Mouse (Mus musculus) MEL (cell line): Measurements from ENCODE around the gene Ddx21. TPM values are rescaled to one million over a fixed set of nuclear protein-coding genes. Genes with fewer than 3 reads are reported as not detected.

Experiments used
- DNase-seq: peaks from one replicate; pipeline ENCODE4 v3.0.0; 2011; ENCODE audit warnings: low read depth, low spot score
- H3K27ac ChIP-seq: 2 replicates; pipeline ENCODE4 v1.5.1; 2012; ENCODE audit warnings: low read depth, mild to moderate bottlenecking, control low read depth, low read length, moderate library complexity; ENCODE audit not compliant: control insufficient read depth
- H3K27me3 ChIP-seq, 2 experiments: fragments of 150-350 bp in 1 of 2; sonication (generic) in 1 of 2; 2 replicates each; pipeline ENCODE4 v1.6.1; 2012; ENCODE audit warnings: low read length in 2 of 2, mild to moderate bottlenecking in 2 of 2, improper control_type of control experiment in 1 of 2, moderate library complexity in 1 of 2; ENCODE audit not compliant: insufficient read depth in 2 of 2, control insufficient read depth in 1 of 2
- H3K36me3 ChIP-seq, 2 experiments: 2 replicates each; pipeline ENCODE4 v1.6.1; 2012 to 2014; ENCODE audit warnings: low read length in 2 of 2, improper control_type of control experiment in 1 of 2, inconsistent platforms in 1 of 2, mild to moderate bottlenecking in 1 of 2; ENCODE audit not compliant: insufficient read depth in 2 of 2, control insufficient read depth in 1 of 2
- H3K4me1 ChIP-seq, 2 experiments: fragments of 150-350 bp in 1 of 2; sonication (generic) in 1 of 2; 2 replicates each; pipeline ENCODE4 v1.6.1; 2012; ENCODE audit warnings: low read length in 2 of 2, improper control_type of control experiment in 1 of 2, mild to moderate bottlenecking in 1 of 2; ENCODE audit not compliant: insufficient read depth in 2 of 2, control insufficient read depth in 1 of 2
- H3K4me3 ChIP-seq, 2 experiments: fragments of 150-350 bp in 1 of 2; sonication (generic) in 1 of 2; 2 replicates each; pipeline ENCODE4 v1.5.1; 2012; ENCODE audit warnings: low read depth in 2 of 2, low read length in 2 of 2, mild to moderate bottlenecking in 2 of 2, moderate library complexity in 2 of 2, control low read depth in 1 of 2, improper control_type of control experiment in 1 of 2; ENCODE audit not compliant: control insufficient read depth in 1 of 2, insufficient read depth in 1 of 2
- H3K79me2 ChIP-seq: 2 replicates; pipeline ENCODE4 v1.6.1; 2012; ENCODE audit warnings: mild to moderate bottlenecking, low read length, moderate library complexity; ENCODE audit not compliant: control insufficient read depth, poor library complexity, insufficient read depth
- H3K9ac ChIP-seq: 2 replicates; pipeline ENCODE4 v1.6.1; 2012; ENCODE audit warnings: low read depth, mild to moderate bottlenecking, control low read depth, low read length, moderate library complexity; ENCODE audit not compliant: control insufficient read depth, poor library complexity, severe bottlenecking
- H3K9me3 ChIP-seq: fragments of 150-350 bp; sonication (generic); replicated peaks from 2 replicates; pipeline ENCODE4 v1.6.1; 2012; ENCODE audit warnings: mild to moderate bottlenecking, low read length, improper control_type of control experiment, moderate library complexity; ENCODE audit not compliant: insufficient read depth
- BHLHE40 ChIP-seq: IDR thresholded peaks from 2 replicates; pipeline ENCODE4 v1.6.1; 2012; ENCODE audit warnings: low read depth, mild to moderate bottlenecking, inconsistent platforms, low read length, improper control_type of control experiment, borderline replicate concordance
- CHD1 ChIP-seq: IDR thresholded peaks from 2 replicates; pipeline ENCODE4 v1.6.1; 2012; ENCODE audit warnings: low read depth, mild to moderate bottlenecking, inconsistent platforms, low read length, improper control_type of control experiment
- CHD2 ChIP-seq: IDR thresholded peaks from 2 replicates; pipeline ENCODE4 v1.6.1; 2011; ENCODE audit warnings: low read length, improper control_type of control experiment
- CTCF ChIP-seq, 3 experiments: IDR thresholded peaks in 2 of 3; conservative IDR thresholded peaks in 1 of 3; 2 replicates each; pipeline ENCODE4 v1.5.1; 2011 to 2012; ENCODE audit warnings: low read length in 3 of 3, low read depth in 2 of 3, mild to moderate bottlenecking in 2 of 3, improper control_type of control experiment in 1 of 3, inconsistent platforms in 1 of 3, mixed read lengths in 1 of 3, moderate library complexity in 1 of 3; ENCODE audit not compliant: control insufficient read depth in 1 of 3, insufficient read depth in 1 of 3, poor library complexity in 1 of 3, severe bottlenecking in 1 of 3
- E2F4 ChIP-seq: IDR thresholded peaks from 2 replicates; pipeline ENCODE4 v1.6.1; 2011; ENCODE audit warnings: low read depth, low read length, improper control_type of control experiment, borderline replicate concordance
- ELF1 ChIP-seq: IDR thresholded peaks from 2 replicates; pipeline ENCODE4 v1.6.1; 2014; ENCODE audit warnings: low read depth, mild to moderate bottlenecking, inconsistent platforms, low read length, improper control_type of control experiment, moderate library complexity
- EP300 ChIP-seq, 2 experiments: IDR thresholded peaks; 2 replicates each; pipeline ENCODE4 v1.6.1; 2011; ENCODE audit warnings: improper control_type of control experiment in 2 of 2, low read length in 2 of 2, low read depth in 1 of 2, mild to moderate bottlenecking in 1 of 2
- ETS1 ChIP-seq: IDR thresholded peaks from 2 replicates; pipeline ENCODE4 v1.6.1; 2012; ENCODE audit warnings: low read depth, mild to moderate bottlenecking, inconsistent platforms, low read length, improper control_type of control experiment, moderate library complexity
- GABPA ChIP-seq: IDR thresholded peaks from 2 replicates; pipeline ENCODE4 v1.6.1; 2012; ENCODE audit warnings: low read depth, mild to moderate bottlenecking, inconsistent platforms, low read length, improper control_type of control experiment, moderate library complexity
- GATA1 ChIP-seq: IDR thresholded peaks from 2 replicates; pipeline ENCODE4 v1.6.1; 2011; ENCODE audit warnings: low read depth, low read length, improper control_type of control experiment
- HCFC1 ChIP-seq: IDR thresholded peaks from 2 replicates; pipeline ENCODE4 v1.6.1; 2012; ENCODE audit warnings: low read depth, mild to moderate bottlenecking, inconsistent platforms, low read length, improper control_type of control experiment, moderate library complexity
- MAZ ChIP-seq: IDR thresholded peaks from 2 replicates; pipeline ENCODE4 v1.6.1; 2012; ENCODE audit warnings: low read depth, mild to moderate bottlenecking, inconsistent platforms, low read length, improper control_type of control experiment
- MEF2A ChIP-seq: IDR thresholded peaks from 2 replicates; pipeline ENCODE4 v1.6.1; 2014; ENCODE audit warnings: low read depth, mild to moderate bottlenecking, inconsistent platforms, low read length, improper control_type of control experiment; ENCODE audit not compliant: poor library complexity, insufficient replicate concordance, severe bottlenecking; ENCODE audit errors: extremely low read depth
- MXI1 ChIP-seq: IDR thresholded peaks from 2 replicates; pipeline ENCODE4 v1.6.1; 2011; ENCODE audit warnings: mild to moderate bottlenecking, low read depth, low read length, improper control_type of control experiment
- MYB ChIP-seq: IDR thresholded peaks from 2 replicates; pipeline ENCODE4 v1.6.1; 2011; ENCODE audit warnings: mild to moderate bottlenecking, low read depth, low read length, improper control_type of control experiment
- MYC ChIP-seq: IDR thresholded peaks from 2 replicates; pipeline ENCODE4 v1.6.1; 2011; ENCODE audit warnings: low read depth, mild to moderate bottlenecking, low read length, improper control_type of control experiment, moderate library complexity
- NRF1 ChIP-seq: IDR thresholded peaks from 2 replicates; pipeline ENCODE4 v1.6.1; 2014; ENCODE audit warnings: low read depth, mild to moderate bottlenecking, inconsistent platforms, low read length, improper control_type of control experiment, moderate library complexity; ENCODE audit not compliant: poor library complexity, insufficient read depth, severe bottlenecking
- POLR2A ChIP-seq, 2 experiments: IDR thresholded peaks; 2 replicates each; pipeline ENCODE4 v1.6.1; 2011 to 2012; ENCODE audit warnings: low read length in 2 of 2, mild to moderate bottlenecking in 2 of 2, control low read depth in 1 of 2, improper control_type of control experiment in 1 of 2, low read depth in 1 of 2, moderate library complexity in 1 of 2; ENCODE audit not compliant: control insufficient read depth in 1 of 2, insufficient read depth in 1 of 2, poor library complexity in 1 of 2
- POLR2AphosphoS2 ChIP-seq: IDR thresholded peaks from 2 replicates; pipeline ENCODE4 v1.6.1; 2011; ENCODE audit warnings: low read length, improper control_type of control experiment
- POLR2AphosphoS5 ChIP-seq: IDR thresholded peaks from 2 replicates; pipeline ENCODE4 v1.6.1; 2012; ENCODE audit warnings: low read depth, borderline replicate concordance, mild to moderate bottlenecking, inconsistent platforms, low read length, moderate library complexity, mixed read lengths
- RAD21 ChIP-seq: IDR thresholded peaks from 2 replicates; pipeline ENCODE4 v1.6.1; 2011; ENCODE audit warnings: mild to moderate bottlenecking, low read depth, low read length, improper control_type of control experiment
- RCOR1 ChIP-seq: IDR thresholded peaks from 2 replicates; pipeline ENCODE4 v1.6.1; 2012; ENCODE audit warnings: low read depth, mild to moderate bottlenecking, inconsistent platforms, low read length, improper control_type of control experiment
- SIN3A ChIP-seq: IDR thresholded peaks from 2 replicates; pipeline ENCODE4 v1.6.1; 2012; ENCODE audit warnings: low read length, improper control_type of control experiment, inconsistent platforms
- TAL1 ChIP-seq: IDR thresholded peaks from 2 replicates; pipeline ENCODE4 v1.6.1; 2012; ENCODE audit warnings: mild to moderate bottlenecking, inconsistent platforms, low read length, moderate library complexity, mixed read lengths
- TBP ChIP-seq: IDR thresholded peaks from 2 replicates; pipeline ENCODE4 v1.8.0; 2011; ENCODE audit warnings: low read depth, low read length, improper control_type of control experiment
- TCF12 ChIP-seq: IDR thresholded peaks from 2 replicates; pipeline ENCODE4 v1.6.1; 2014; ENCODE audit warnings: low read depth, mild to moderate bottlenecking, inconsistent platforms, low read length, improper control_type of control experiment, moderate library complexity
- UBTF ChIP-seq: IDR thresholded peaks from 2 replicates; pipeline ENCODE4 v1.6.1; 2012; ENCODE audit warnings: low read depth, mild to moderate bottlenecking, inconsistent platforms, low read length, improper control_type of control experiment, moderate library complexity, borderline replicate concordance; ENCODE audit not compliant: insufficient read depth
- USF1 ChIP-seq: IDR thresholded peaks from 2 replicates; pipeline ENCODE4 v1.6.1; 2014; ENCODE audit warnings: low read depth, mild to moderate bottlenecking, inconsistent platforms, low read length, improper control_type of control experiment, moderate library complexity
- USF2 ChIP-seq, 2 experiments: IDR thresholded peaks; 2 replicates each; pipeline ENCODE4 v1.6.1; 2011 to 2012; ENCODE audit warnings: improper control_type of control experiment in 2 of 2, low read length in 2 of 2, borderline replicate concordance in 1 of 2, inconsistent platforms in 1 of 2, low read depth in 1 of 2, mild to moderate bottlenecking in 1 of 2; ENCODE audit not compliant: insufficient read depth in 1 of 2
- ZKSCAN1 ChIP-seq: IDR thresholded peaks from 2 replicates; pipeline ENCODE4 v1.6.1; 2012; ENCODE audit warnings: low read depth, mild to moderate bottlenecking, inconsistent platforms, low read length, improper control_type of control experiment, moderate library complexity
- ZMIZ1 ChIP-seq: IDR thresholded peaks from 2 replicates; pipeline ENCODE4 v1.6.1; 2012; ENCODE audit warnings: low read depth, mild to moderate bottlenecking, inconsistent platforms, low read length, improper control_type of control experiment, moderate library complexity
- ZNF384 ChIP-seq: IDR thresholded peaks from 2 replicates; pipeline ENCODE4 v1.6.1; 2012; ENCODE audit warnings: low read depth, mild to moderate bottlenecking, inconsistent platforms, low read length, improper control_type of control experiment
- polyA plus RNA-seq, 2 experiments: library from polyadenylated mRNA; stranded (reverse) in 1 of 2; unstranded in 1 of 2; fragments of >175 nt in 1 of 2; fragments of >200 nt in 1 of 2; gene quantifications; 2 replicates each; pipeline versions ENCODE4 v1.2.1 to v1.2.4; 2012; ENCODE audit warnings: low replicate concordance in 2 of 2, low read depth in 1 of 2; ENCODE audit not compliant: insufficient read length in 2 of 2, insufficient read depth in 1 of 2, missing spikeins in 1 of 2
- total RNA-seq: library from RNA; depleted of rRNA; stranded (reverse); fragments of 300-350 nt; gene quantifications from 2 replicates; pipeline ENCODE4 v1.2.3, GENCODE M21; 2012

Ddx21 gene
- total and polyA plus RNA-seq, 3 experiments: 299 to 2,442 (median 386) TPM

GRCm38 (mm10) chr10:62556558-62556901 is 45.6 kb downstream of the Ddx21 start (continued):
- no peak for TF ChIP-seq ELF1
- 0 out of 2 replicates have a peak, but pooled peaks have one; percentile 38 for TF ChIP-seq MXI1
- TF ChIP-seq HCFC1: no peak
- TF ChIP-seq MEF2A: no peak

DNA sequence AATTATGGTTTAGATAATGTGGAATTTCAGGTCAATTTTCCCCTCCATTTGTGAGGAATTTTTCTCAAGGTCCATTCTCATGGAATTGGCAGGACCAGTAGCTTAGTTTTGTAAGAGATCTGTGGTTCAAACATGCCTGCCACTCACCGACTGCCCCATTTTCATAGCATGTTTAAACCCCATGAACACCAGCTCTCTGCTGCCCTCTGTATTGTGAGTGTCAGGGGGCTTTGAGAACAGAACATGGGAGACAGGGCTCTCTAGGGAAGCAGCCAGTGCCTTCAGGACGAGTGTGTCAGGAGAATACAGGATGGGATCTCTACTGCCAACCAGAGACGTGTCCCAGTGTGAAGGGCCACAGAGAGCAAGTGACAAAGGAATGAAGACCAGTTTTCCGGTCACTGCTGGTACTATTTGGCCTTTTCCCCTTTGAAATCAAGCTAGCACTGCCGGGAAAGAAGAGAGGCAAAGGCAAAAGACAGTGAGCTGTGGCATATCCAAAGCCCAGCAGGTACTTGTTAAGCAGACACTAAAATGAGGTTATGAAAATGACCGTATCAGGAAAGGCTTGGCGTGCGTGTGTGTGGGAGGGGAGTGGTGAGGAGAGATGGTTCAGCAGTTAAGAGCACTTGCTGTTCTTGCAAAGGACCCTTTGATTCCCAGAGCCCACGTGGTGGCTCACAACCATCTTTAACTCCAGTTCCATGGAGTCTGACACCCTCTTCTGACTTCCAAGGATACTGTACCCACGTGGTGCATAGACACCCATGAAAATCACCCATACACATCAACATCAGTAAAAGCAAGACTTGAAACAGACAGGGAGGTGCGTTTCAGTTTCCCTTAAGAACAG is 46.1 kb downstream of the Ddx21 start:
- peaks cover 16 to 27% of the 10 kb centered on the region in 2 experiments for H3K4me1 ChIP-seq
- H3K4me3 ChIP-seq: peak overlapping the region; percentile 5 to 10; a peak in 1 of 4 replicates
- peak overlapping the region; percentile 89 for H3K27ac ChIP-seq
- H3K9me3 ChIP-seq: no peaks in the 10 kb centered on the region
- peak overlapping the region; percentile 60 for H3K9ac ChIP-seq
- no peaks in the 10 kb centered on the region for H3K27me3 ChIP-seq
- DNase-seq: peak; percentile 68
- H3K79me2 ChIP-seq: no peaks in the 10 kb centered on the region
- H3K36me3 ChIP-seq: peaks cover 0 to 25% of the 10 kb centered on the region in 2 experiments; a peak in 2 of 4 replicates
- no peak for TF ChIP-seq ZKSCAN1
- TF ChIP-seq MYC: peak; percentile 88
- TF ChIP-seq NRF1: no peak
- TF ChIP-seq MYB: no peak
- TF ChIP-seq USF1: peak; percentile 54
- TF ChIP-seq HCFC1: no peak
- TF ChIP-seq TBP: no peak
- TF ChIP-seq TAL1: no peak
- no peak; the same call in 1 of the 2 replicates for TF ChIP-seq MXI1
- TF ChIP-seq RCOR1: no peak
- TF ChIP-seq RAD21: no peak; the same call in none of the 2 replicates
- no peak for TF ChIP-seq E2F4
- TF ChIP-seq CHD1: no peak
- TF ChIP-seq ZMIZ1: no peak
- no peak for TF ChIP-seq POLR2AphosphoS2
- TF ChIP-seq GATA1: no peak
- no peak for TF ChIP-seq POLR2AphosphoS5
- TF ChIP-seq BHLHE40: no peak
- TF ChIP-seq UBTF: no peak
- TF ChIP-seq ETS1: no peak
- 0 out of 2 replicates have a peak, but pooled peaks have one; percentile 52 for TF ChIP-seq MAZ
- TF ChIP-seq CTCF (IDR thresholded peaks at IDR 0.05 in 2 of 3, conservative IDR thresholded peaks at IDR 0.05 in 1 of 3; ENCODE audit: control insufficient read depth in 1 of 3, insufficient read depth in 1 of 3, low read depth in 2 of 3, low read length in 3 of 3, poor library complexity in 1 of 3, severe bottlenecking in 1 of 3): peak; percentile 14 to 46 (median 24); a peak in 3 of 6 replicates
- TF ChIP-seq EP300 (IDR thresholded peaks at IDR 0.05; ENCODE audit: low read depth in 1 of 2, low read length in 2 of 2): peak; percentile 9 to 36; a peak in 2 of 4 replicates
- TF ChIP-seq GABPA: no peak
- TF ChIP-seq USF2 (IDR thresholded peaks at IDR 0.05; ENCODE audit: borderline replicate concordance in 1 of 2, insufficient read depth in 1 of 2, low read depth in 1 of 2, low read length in 2 of 2): no peak
- no peak for TF ChIP-seq MEF2A
- no peak for TF ChIP-seq ZNF384
- TF ChIP-seq POLR2A (IDR thresholded peaks at IDR 0.05; ENCODE audit: control insufficient read depth in 1 of 2, insufficient read depth in 1 of 2, low read depth in 1 of 2, low read length in 2 of 2, poor library complexity in 1 of 2): no peak
- peak; percentile 2; the same call in 1 of the 2 replicates for TF ChIP-seq SIN3A
- TF ChIP-seq CHD2: no peak
- peak; percentile 4; the same call in 1 of the 2 replicates for TF ChIP-seq TCF12
